Mouse (Mus musculus): ENCODE data around the gene Mrpl44.

Gene Mrpl44

DNA sequence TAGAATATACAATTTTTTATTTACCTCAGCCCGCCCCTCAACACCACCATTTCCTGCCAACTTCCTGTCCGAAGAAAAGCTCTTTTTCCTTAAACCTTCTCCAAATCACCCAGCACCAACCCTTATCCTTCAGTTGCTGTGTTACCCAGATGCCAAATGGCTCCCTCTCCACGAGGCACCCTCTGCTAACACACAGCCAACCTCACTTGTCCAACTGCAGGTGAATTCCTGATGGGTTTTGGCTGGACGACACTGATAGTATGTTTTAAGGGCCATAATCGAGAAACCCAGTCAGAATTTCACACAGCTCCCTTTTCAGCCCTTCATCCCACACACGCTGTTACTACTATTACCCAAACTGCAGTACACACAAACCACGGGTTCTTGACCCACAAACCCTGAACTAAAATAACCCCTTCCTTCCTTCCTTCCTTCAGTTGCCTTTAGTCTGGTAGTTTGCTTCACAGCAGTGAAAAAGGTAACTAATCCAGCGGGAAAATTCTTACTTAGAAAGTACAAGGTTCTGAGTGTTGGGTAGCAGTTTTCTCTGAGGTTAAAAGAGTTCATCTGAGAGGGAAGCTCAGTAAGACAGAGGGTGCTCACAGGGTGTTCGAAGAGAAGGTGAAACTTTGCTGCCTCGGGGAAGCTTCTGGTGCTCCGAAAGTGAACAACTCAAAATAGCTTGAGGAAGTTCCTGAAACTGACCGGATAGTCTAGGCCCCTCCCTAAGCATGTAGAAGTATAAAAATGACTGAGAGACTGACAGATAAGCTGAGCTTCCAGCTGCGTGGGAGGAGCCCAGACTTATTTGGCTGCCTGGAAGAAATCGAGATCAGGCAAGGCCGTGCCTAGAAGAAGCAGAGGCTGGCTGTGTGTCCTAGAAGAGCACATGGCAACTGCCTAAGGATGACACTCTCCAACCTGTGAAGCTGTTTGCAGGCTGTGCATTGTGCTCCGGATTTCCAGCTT is 13.3 kb upstream of the Mrpl44 start:
- DNase-seq, result no peak

- no peak for DNase-seq
These were observed 11.8 kb upstream of the Mrpl44 start for GRCm38 (mm10) chr1:79764031-79764430.

DNA sequence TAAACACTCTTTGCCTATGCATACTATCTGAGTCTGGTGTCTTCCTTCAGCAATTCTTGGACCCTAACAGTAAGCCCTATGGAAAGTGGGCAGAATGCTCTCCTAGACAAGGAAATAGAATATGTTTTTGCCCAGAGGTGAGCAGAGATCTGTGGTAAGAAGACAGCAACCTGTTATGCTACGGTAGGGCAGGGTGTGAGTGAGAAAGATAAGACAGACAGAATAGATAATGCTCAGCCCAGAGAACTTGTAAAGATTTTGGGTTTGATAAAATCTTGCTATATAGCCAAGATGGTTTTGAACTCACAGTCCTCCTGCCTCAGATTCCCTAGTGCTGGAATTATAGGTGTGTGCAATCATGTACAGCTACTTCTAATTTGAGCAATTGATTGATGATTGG is 11.3 kb upstream of the Mrpl44 start:
- DNase-seq, result no peak

- DNase-seq, result no peak
These were observed 7.6 kb upstream of the Mrpl44 start for GRCm38 (mm10) chr1:79768231-79768630.

GRCm38 (mm10) chr1:79774164-79774780 is 1.5 kb upstream of the Mrpl44 start:
- no peak for DNase-seq

DNA sequence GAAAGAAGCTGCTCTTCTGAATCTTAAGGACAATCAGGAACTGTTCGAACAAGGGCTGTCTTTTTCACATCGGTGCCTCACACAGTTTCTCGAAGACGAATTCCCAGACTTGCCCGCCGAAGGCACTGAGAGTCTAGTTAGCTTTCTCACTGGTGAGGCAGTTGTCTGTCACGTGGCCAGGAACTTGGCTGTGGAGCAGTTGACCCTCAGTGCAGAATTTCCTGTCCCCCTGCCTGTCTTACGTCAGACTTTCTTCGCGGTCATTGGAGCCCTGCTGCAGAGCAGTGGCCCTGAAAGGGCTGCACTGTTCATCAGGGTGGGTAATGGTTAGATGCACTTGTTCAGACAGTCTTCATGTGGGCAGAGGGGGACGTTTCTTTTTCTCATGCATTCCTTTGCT is 2.2 kb downstream of the Mrpl44 start:
- no peak for DNase-seq

GRCm38 (mm10) chr1:79782433-79782832 is 6.6 kb downstream of the Mrpl44 start:
- DNase-seq, result no peak

DNA sequence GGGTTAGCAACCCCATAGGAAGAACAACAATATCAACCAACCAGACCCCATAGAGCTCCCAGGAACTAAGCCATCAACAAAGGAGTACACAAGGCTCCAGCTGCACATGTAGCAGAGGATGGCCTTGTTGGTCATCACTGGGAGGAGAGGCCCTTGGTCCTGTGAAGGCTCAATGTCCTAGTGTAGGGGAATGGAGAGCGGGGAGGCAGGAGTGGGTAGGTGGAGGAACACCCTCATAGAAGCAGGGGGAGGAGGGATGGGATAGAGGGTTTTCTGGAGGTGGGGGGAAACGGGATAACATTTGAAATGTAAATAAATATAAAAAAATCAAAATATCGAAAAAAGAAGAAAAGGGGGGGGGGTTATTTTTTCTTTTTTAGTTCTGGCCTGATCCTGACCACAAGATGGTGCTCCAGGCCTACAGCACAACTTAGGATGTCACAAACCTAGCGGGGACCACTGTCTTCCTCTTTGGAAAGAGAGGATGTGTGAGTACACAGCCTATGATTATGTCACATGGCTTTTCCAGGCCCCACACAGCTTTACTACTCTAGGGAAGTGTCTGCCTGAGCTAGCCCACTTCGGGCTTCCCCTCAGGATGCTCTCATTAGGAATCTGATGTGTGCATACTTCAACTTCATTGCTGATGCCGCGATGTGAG is 10.6 kb downstream of the Mrpl44 start:
- DNase-seq, result no peak

- DNase-seq, result no peak
These were observed 21.3 kb downstream of the Mrpl44 start for GRCm38 (mm10) chr1:79797084-79797483.

GRCm38 (mm10) chr1:79802858-79803427 is 27.1 kb downstream of the Mrpl44 start:
- no peak for DNase-seq

DNA sequence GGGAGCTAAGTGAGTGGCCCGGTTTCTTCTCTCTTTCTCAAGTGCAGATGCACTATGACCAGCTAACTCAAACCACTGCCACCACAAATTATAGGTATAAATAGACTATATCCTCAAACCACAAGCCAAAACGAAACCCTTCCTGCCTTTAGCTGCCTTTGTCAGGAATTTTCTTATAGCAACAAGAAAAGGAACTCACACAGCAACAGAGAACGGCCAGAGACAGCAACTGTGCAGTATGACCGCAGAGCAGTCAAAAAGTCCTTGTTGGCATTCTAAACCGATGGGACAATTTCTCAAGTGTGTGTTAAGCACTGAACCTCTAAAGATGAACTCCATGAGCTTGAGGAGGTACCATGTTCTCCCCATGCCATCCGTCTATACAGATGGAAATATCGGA is 27.8 kb downstream of the Mrpl44 start:
- DNase-seq, result no peak

DNA sequence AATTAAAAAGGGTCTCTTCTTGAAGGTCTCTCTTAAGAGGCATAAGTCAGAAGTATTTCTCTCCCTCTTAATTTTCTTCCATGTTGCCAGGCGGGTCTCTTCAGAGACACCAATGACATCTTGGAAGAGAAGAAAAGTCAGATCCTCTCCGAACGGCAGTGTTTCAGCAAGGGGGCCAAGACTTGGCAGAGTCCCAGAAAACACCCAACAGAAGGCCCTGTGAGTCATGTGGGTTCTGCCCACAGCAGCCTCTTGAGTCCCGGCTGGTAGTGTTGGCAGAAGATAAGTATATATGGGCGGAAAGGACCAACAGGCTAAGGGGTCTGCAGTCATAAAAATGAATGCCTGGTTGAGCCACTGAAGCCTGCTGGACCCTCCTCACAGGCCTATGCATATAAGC is 31.0 kb downstream of the Mrpl44 start:
- DNase-seq, result no peak

GRCm38 (mm10) chr1:79809447-79809846 is 33.6 kb downstream of the Mrpl44 start:
- DNase-seq, result no peak

DNA sequence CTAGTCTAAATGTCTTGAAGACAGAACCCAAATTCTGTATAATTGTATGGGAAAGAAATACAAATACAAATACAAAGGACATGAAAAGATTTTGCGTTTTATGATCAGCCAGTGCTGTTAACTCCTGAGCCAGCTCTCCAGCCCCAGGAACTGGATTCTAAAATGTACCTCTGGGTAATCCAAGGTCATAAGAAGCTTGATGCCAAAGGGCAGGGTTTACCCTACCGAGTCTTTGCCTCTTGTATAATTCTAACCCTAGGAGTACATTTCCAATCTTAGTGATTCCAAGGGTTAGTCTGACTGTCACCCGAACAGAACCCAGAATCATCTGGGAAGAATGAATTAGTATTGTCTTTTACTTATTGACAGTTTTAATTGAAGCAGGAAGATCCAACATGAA is 39.6 kb downstream of the Mrpl44 start:
- DNase-seq, result no peak

- no peak for DNase-seq
These were observed 43.6 kb downstream of the Mrpl44 start for GRCm38 (mm10) chr1:79819296-79819879.

- DNase-seq, result peak; percentile 54 to 62
These were observed 47.1 kb downstream of the Mrpl44 start for GRCm38 (mm10) chr1:79822806-79823525.

DNA sequence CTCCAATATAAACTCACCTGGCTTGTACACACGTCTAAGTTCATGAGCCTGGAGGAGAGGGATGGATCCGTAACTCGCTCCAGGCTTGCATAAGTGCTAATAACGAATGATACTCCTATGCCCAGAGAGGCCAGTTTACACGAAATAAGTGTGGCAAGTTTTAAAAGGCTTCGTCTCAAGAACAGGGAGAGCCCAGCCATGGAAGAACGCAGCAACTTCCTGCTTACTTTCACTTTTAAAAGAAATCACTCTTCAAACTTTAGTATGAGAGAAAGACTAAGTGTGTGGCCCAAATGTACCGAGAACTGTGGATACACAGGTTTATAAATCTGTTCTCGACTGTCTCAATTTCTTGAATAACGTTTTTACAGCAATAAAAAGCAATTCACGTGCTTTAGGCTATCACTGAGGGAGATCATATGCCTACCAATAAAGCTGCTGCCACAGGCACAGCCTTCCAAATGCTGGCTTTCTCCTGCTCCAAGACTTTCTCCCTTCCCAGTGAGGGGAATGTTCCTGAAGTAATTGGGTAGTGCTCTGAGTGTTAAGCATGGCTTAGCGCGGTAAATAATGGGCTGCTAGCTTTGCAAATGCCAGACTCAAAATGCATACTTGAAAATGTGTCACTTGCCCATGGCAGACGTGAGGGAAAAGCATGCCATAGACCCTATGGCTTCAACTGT is 48.3 kb downstream of the Mrpl44 start:
- DNase-seq, result no peak

Data from lung, adult 18-20 months (tissue).